Mouse (Mus musculus): Measurements from ENCODE around the gene Sesn2. TPM values are rescaled to one million over a fixed set of nuclear protein-coding genes. Genes with fewer than 3 reads are reported as not detected.
A peak's percentile ranks its signal among the peaks of the same experiment; 100 is the strongest.

Gene Sesn2
- polyA plus RNA-seq, 1 experiment from 2014 or later: 16.0 TPM

DNA sequence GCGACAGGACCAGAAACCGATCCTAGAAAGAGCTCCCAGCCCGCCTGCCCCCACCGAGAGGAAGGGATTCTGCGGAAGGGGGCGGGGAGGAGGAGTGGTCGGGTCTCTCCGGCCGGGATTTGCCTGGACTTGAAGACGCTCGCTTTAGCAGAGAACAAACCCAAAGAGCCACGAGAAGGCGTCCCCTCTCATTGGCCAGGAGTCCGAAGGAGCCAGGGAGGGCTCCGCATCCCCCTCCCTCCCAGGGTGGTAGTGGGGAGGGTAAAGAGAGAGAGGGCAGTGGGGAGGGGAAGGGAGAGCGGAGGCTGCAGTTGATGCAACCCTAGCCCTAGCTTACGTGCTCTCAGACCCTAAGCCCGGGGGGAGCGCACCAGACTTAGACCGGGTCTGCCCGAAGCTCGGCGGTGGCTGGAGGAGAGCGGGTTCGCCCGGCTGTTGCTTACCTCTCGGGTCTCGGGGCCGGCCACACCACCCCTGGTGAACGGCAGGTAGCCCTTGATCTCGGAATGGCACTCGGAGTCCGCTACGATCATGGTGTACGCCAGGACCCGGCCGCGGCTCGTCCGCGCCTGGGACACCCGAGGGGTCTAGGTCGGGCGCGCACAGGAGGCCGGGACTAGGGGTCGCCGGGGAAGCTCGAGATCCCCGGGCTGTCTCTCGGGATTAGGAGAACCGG is 542 bp downstream of the Sesn2 start:
- DNase-seq (ENCODE audit: low spot score): peak; percentile 92
- H3K4me3 ChIP-seq (ENCODE audit: low read depth, low read length): peak overlapping the region; percentile 89
- H3K4me2 ChIP-seq (replicated peaks; ENCODE audit: low read depth, low read length): peak overlapping the region; percentile 89
- WGBS: 0% methylated on average over 37 of the region's 52 CpGs
- TF ChIP-seq EP300 (IDR thresholded peaks at IDR 0.05): no peak
- peak; percentile 5; the same call in 1 of the 2 replicates for TF ChIP-seq CTCF (IDR thresholded peaks at IDR 0.05)
- H3K27ac ChIP-seq (ENCODE audit: low read length): peak overlapping the region; percentile 94
- no peaks in the 10 kb centered on the region for H3K36me3 ChIP-seq (ENCODE audit: insufficient read depth, low read length)
- H3K9ac ChIP-seq (replicated peaks; ENCODE audit: low read depth): peak overlapping the region; percentile 88
- no peaks in the 10 kb centered on the region for H3K27me3 ChIP-seq (replicated peaks; ENCODE audit: insufficient read depth, low read length)
- no peaks in the 10 kb centered on the region for H3K9me3 ChIP-seq (ENCODE audit: low read length)
- peaks cover 11% of the 10 kb centered on the region for H3K4me1 ChIP-seq (ENCODE audit: insufficient read depth, low read depth, low read length)
- ATAC-seq: peak; percentile 69

DNA sequence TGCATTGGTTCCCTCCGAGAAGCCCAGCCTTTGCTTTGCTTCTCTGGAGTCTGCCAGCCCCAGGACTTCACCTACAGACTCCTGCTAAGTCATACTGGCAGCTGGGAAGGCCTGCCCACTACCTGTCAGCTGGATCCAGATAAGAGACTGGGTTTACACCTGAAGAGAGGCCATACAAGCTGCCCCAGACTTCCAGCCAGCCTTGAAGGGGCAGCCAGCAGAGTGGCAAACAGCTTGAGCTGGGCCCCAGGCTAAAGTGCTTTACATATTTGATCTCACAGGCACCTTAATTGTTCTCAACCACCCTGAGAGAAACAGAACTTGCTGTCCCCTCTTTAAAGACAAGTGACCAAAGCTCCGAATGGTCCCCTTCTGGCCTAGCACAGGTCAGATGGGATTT is 3.1 kb downstream of the Sesn2 start:
- peaks cover 6% of the 10 kb centered on the region for H3K4me1 ChIP-seq (ENCODE audit: insufficient read depth, low read depth, low read length)
- peak overlapping the region; percentile 54 for H3K27ac ChIP-seq (ENCODE audit: low read length)
- H3K4me3 ChIP-seq (ENCODE audit: low read depth, low read length): no peak overlapping the region
- WGBS: 47% methylated on average over 2 of the region's 2 CpGs
- H3K9ac ChIP-seq (replicated peaks; ENCODE audit: low read depth): 0 out of 2 replicates have a peak overlapping the region, but pooled peaks have one; percentile 26
- no peaks in the 10 kb centered on the region for H3K27me3 ChIP-seq (replicated peaks; ENCODE audit: insufficient read depth, low read length)
- ATAC-seq (peak; percentile 10), DNase-seq (ENCODE audit: low spot score) (peak; percentile 61)
- TF ChIP-seq CTCF (IDR thresholded peaks at IDR 0.05): no peak
- TF ChIP-seq EP300 (IDR thresholded peaks at IDR 0.05): 0 out of 2 replicates have a peak, but pooled peaks have one; percentile 29
- no peaks in the 10 kb centered on the region for H3K36me3 ChIP-seq (ENCODE audit: insufficient read depth, low read length)
- no peaks in the 10 kb centered on the region for H3K9me3 ChIP-seq (ENCODE audit: low read length)
- H3K4me2 ChIP-seq (replicated peaks; ENCODE audit: low read depth, low read length): no peak overlapping the region

DNA sequence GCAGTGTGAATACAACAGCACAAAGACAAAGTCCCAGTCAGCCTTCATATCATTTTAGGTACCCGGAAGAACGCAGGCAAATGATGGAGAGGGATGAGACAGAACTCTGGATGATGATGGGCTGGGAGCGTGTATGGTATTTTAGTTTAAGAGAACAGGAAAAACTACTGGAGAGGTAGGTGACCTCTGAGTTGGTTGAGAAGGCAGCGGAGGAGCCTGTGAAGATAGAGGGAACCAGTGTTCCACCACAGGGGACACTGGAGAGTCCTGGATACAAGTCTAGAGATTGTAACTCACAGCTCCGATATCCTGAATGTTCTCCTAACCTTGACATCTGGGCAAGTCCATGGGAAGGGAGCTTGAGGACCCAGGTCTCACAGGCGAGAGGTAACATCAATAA is 4.1 kb downstream of the Sesn2 start:
- WGBS: 86% methylated on average over 6 of the region's 6 CpGs
- H3K4me3 ChIP-seq (ENCODE audit: low read depth, low read length): no peak overlapping the region
- TF ChIP-seq CTCF (IDR thresholded peaks at IDR 0.05) (no peak), EP300 (IDR thresholded peaks at IDR 0.05) (no peak)
- no peak overlapping the region for H3K27ac ChIP-seq (ENCODE audit: low read length)
- no peak for ATAC-seq
- H3K27me3 ChIP-seq (replicated peaks; ENCODE audit: insufficient read depth, low read length): no peaks in the 10 kb centered on the region
- no peak overlapping the region for H3K4me2 ChIP-seq (replicated peaks; ENCODE audit: low read depth, low read length)
- DNase-seq (ENCODE audit: low spot score): no peak
- H3K4me1 ChIP-seq (ENCODE audit: insufficient read depth, low read depth, low read length): peaks cover 6% of the 10 kb centered on the region
- H3K9ac ChIP-seq (replicated peaks; ENCODE audit: low read depth): no peak overlapping the region
- no peaks in the 10 kb centered on the region for H3K9me3 ChIP-seq (ENCODE audit: low read length)
- no peaks in the 10 kb centered on the region for H3K36me3 ChIP-seq (ENCODE audit: insufficient read depth, low read length)

DNA sequence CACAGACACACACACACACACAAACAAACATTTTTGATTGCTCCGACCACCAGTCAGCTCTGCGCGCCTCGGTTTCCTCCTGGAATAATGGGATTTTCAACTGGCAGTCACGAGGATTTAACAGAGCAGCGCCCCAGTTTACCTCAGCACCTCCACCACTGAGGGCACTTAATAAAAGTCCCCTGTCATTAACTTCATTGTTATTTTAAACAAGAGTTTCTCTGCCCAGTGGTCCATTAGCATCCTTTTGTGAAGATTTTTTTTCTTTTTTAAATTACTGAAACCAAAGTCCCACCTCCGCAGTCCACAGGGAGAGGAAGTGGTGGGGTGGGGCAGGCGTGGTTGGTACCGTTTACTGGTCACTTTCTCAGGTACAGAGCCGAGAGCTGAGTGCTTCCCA is 4.5 kb downstream of the Sesn2 start:
- ATAC-seq: no peak
- H3K36me3 ChIP-seq (ENCODE audit: insufficient read depth, low read length): no peaks in the 10 kb centered on the region
- no peak overlapping the region for H3K4me3 ChIP-seq (ENCODE audit: low read depth, low read length)
- no peaks in the 10 kb centered on the region for H3K27me3 ChIP-seq (replicated peaks; ENCODE audit: insufficient read depth, low read length)
- H3K9ac ChIP-seq (replicated peaks; ENCODE audit: low read depth): no peak overlapping the region
- H3K9me3 ChIP-seq (ENCODE audit: low read length): no peaks in the 10 kb centered on the region
- peaks cover 6% of the 10 kb centered on the region for H3K4me1 ChIP-seq (ENCODE audit: insufficient read depth, low read depth, low read length)
- no peak overlapping the region for H3K27ac ChIP-seq (ENCODE audit: low read length)
- TF ChIP-seq CTCF (IDR thresholded peaks at IDR 0.05): no peak
- no peak for TF ChIP-seq EP300 (IDR thresholded peaks at IDR 0.05)
- H3K4me2 ChIP-seq (replicated peaks; ENCODE audit: low read depth, low read length): no peak overlapping the region
- WGBS: 66% methylated on average over 10 of the region's 10 CpGs
- DNase-seq (ENCODE audit: low spot score): no peak

DNA sequence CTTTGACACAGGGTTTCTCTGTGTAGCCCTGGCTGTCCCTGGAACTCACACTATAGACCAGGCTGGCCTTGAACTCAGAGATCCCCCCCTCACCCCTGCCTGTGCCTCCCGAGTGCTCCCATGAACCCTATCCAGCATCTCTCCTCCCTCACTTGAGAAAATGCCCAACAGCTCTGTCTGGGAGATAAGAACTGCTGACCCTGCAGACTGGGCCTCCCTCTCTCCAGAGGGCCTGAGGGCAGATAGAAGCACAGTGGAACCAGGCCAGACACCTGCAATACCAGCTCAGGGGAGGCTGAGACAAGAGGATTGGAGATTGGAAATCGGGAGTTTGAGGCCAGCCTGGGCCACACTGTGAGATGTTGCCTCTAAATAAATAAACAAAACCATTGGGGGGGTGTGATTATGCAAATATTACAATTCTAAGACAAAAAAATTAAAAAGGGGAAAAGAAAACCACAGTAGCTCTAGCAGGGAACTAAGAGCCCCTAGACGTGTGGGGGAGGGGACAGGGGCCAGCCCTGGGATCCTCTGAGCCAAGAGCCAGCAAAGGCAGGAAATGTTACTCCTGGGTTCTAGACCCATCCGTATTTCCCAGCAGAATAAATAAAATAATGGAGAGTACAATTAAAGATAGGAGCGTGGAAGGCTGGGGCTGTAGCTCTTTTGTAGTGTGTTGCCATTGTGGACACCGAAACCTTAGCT is 5.1 kb downstream of the Sesn2 start:
- Histone ChIP-seq H3K36me3 (ENCODE audit: insufficient read depth, low read length) (no peaks in the 10 kb centered on the region), H3K4me2 (replicated peaks; ENCODE audit: low read depth, low read length) (no peak overlapping the region), H3K27me3 (replicated peaks; ENCODE audit: insufficient read depth, low read length) (no peaks in the 10 kb centered on the region), H3K4me3 (ENCODE audit: low read depth, low read length) (no peak overlapping the region), H3K9ac (replicated peaks; ENCODE audit: low read depth) (no peak overlapping the region), H3K4me1 (ENCODE audit: insufficient read depth, low read depth, low read length) (peaks cover 6% of the 10 kb centered on the region), H3K27ac (ENCODE audit: low read length) (no peak overlapping the region), H3K9me3 (ENCODE audit: low read length) (no peaks in the 10 kb centered on the region)
- TF ChIP-seq CTCF (IDR thresholded peaks at IDR 0.05): no peak
- TF ChIP-seq EP300 (IDR thresholded peaks at IDR 0.05): no peak
- no peak for DNase-seq (ENCODE audit: low spot score)
- 60% methylated on average over 6 of the region's 6 CpGs for WGBS
- ATAC-seq: no peak

DNA sequence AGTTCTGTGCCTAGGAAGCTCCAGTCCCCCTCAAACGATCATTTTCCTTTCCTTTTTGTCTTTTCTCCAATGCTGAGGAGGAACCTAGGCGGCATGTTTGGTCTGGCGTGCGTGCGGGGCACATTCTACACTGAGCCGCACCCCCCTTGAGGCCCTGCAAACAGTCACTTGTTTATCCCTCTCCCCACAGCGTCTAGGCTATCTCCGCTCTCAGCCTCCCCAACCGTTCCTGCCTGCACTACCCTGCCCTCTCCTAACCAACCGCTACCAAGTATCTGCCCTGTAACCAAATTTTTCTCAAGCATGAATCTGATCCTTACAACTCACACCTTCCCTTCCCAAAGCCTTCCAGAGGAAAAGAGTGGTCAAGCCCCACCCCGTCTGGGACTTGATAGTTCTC is 7.0 kb downstream of the Sesn2 start:
- no peak for TF ChIP-seq EP300 (IDR thresholded peaks at IDR 0.05)
- TF ChIP-seq CTCF (IDR thresholded peaks at IDR 0.05): no peak
- Histone ChIP-seq H3K27me3 (replicated peaks; ENCODE audit: insufficient read depth, low read length) (no peaks in the 10 kb centered on the region), H3K4me1 (ENCODE audit: insufficient read depth, low read depth, low read length) (peaks cover 6% of the 10 kb centered on the region; the same call in 1 of the 2 replicates), H3K36me3 (ENCODE audit: insufficient read depth, low read length) (peaks cover 3% of the 10 kb centered on the region; the same call in 1 of the 2 replicates), H3K9ac (replicated peaks; ENCODE audit: low read depth) (no peak overlapping the region), H3K4me3 (ENCODE audit: low read depth, low read length) (no peak overlapping the region), H3K27ac (ENCODE audit: low read length) (no peak overlapping the region), H3K9me3 (ENCODE audit: low read length) (no peaks in the 10 kb centered on the region), H3K4me2 (replicated peaks; ENCODE audit: low read depth, low read length) (no peak overlapping the region)
- DNase-seq (ENCODE audit: low spot score) (no peak), ATAC-seq (no peak)
- 66% methylated on average over 11 of the region's 11 CpGs for WGBS
